Mouse (Mus musculus) kidney, adult 11 months (tissue): ENCODE results near the gene Tspan4.
"Not testable (repeated sequence)": the region's sequence is repeated elsewhere in the genome, so short reads cannot be mapped to it uniquely, and the experiment has no call there.

ENCODE experiments used
- DNase-seq: peaks from one replicate; pipeline ENCODE4 v3.0.0; 2022

Tspan4 gene

GRCm38 (mm10) chr7:141439140-141439679 is 35.8 kb upstream of the Tspan4 start:
- DNase-seq = no peak

- DNase-seq = no peak
These were observed 35.2 kb upstream of the Tspan4 start for GRCm38 (mm10) chr7:141439811-141440210.

GRCm38 (mm10) chr7:141440613-141441012 is 34.4 kb upstream of the Tspan4 start:
- DNase-seq = peak; percentile 54

GRCm38 (mm10) chr7:141441460-141441859 is 33.6 kb upstream of the Tspan4 start:
- DNase-seq = no peak

GRCm38 (mm10) chr7:141442199-141442598 is 32.8 kb upstream of the Tspan4 start:
- no peak for DNase-seq

GRCm38 (mm10) chr7:141443081-141443821 is 31.8 kb upstream of the Tspan4 start:
- DNase-seq = peak; percentile 25

- peak; percentile 69 for DNase-seq
These were observed 31.2 kb upstream of the Tspan4 start, which contains the start of gene Pidd1 for GRCm38 (mm10) chr7:141443828-141444237. Gene Pidd1 (minus strand): TSS chr7:141444025.

GRCm38 (mm10) chr7:141446374-141446773 is 28.7 kb upstream of the Tspan4 start:
- not testable (repeated sequence) for DNase-seq

- peak; percentile 94 for DNase-seq
These were observed 27.7 kb upstream of the Tspan4 start, which contains the start of gene Rplp2 for GRCm38 (mm10) chr7:141447110-141447991. Gene Rplp2 (plus strand): TSS chr7:141447370.

GRCm38 (mm10) chr7:141451928-141452327 is 23.1 kb upstream of the Tspan4 start:
- no peak for DNase-seq

GRCm38 (mm10) chr7:141453636-141454035 is 21.4 kb upstream of the Tspan4 start:
- DNase-seq = no peak

GRCm38 (mm10) chr7:141454967-141455551 is 20.0 kb upstream of the Tspan4 start, which contains the start of gene Pnpla2:
Gene Pnpla2 (plus strand): TSS chr7:141455198.
- peak; percentile 94 for DNase-seq

GRCm38 (mm10) chr7:141455610-141456314 is 19.3 kb upstream of the Tspan4 start:
- peak; percentile 94 for DNase-seq

GRCm38 (mm10) chr7:141456739-141457138 is 18.3 kb upstream of the Tspan4 start:
- peak; percentile 41 for DNase-seq

GRCm38 (mm10) chr7:141457236-141457635 is 17.8 kb upstream of the Tspan4 start:
- peak; percentile 28 for DNase-seq

GRCm38 (mm10) chr7:141457986-141458660 is 16.9 kb upstream of the Tspan4 start:
- peak; percentile 55 for DNase-seq

- no peak for DNase-seq
These were observed 16.4 kb upstream of the Tspan4 start for GRCm38 (mm10) chr7:141458661-141459060.

GRCm38 (mm10) chr7:141459301-141459711 is 15.7 kb upstream of the Tspan4 start:
- DNase-seq = no peak

GRCm38 (mm10) chr7:141460001-141460390 is 15.0 kb upstream of the Tspan4 start:
- no peak for DNase-seq

- DNase-seq = no peak
These were observed 14.5 kb upstream of the Tspan4 start, which contains the start of gene Cracr2b for GRCm38 (mm10) chr7:141460391-141461113. Gene Cracr2b (plus strand): TSS chr7:141461094.
